Mouse (Mus musculus): ENCODE measurements around the gene Fev.

The Fev gene

DNA sequence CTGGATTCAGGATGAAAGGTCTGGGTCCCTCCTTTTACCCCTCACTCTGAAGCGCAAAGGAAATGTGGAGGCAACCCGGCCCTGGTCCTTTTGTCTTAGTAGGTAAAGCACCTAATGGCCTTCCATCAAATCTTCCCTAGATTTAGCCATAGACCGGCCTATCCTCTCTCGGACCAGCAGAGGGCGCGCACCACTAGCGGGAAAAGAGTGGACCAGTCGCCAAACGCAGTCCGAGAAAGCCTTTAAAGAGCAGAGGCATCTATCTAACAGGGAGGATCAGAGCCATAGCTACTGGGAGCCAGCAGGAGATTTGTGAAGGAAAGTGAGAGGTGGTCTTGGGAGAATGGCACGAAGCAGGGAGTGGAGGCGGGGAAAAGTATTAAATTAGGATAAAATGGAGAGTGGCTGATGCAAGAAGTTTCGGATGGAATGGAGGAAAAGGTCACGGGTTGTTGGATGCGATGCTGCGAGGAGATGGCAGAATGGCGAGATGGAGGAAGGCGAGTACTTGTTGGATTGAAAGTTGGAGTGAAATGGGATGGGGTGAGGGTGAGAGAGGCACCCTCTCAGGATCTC lies 4.3 kb downstream of the Fev start:
- WGBS, result 8% methylated on average over 18 of the region's 18 CpGs

DNA sequence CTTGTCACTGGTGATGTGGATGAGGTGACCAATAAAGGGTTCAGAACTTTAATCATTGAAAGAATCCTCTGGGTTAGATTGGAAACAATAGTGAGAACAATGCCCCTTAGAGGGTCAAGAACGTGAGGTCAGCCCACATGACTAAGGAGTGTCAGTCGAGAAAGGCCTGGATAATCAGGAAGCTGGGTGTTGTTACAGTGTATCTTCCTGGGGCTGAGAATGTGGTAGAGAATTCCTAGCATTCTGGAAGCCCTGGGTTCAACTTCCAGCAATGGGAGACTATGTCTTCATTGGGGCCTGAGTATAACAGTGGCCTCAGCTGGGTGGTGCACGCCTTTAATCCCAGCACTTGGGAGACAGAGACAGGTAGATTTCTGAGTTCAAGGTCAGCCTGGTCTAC lies 8.0 kb downstream of the Fev start:
- 54% methylated on average over 3 of the region's 3 CpGs for WGBS

- 39% methylated on average over 2 of the region's 2 CpGs for WGBS
Measured at GRCm38 (mm10) chr1:74872218-74872617, 13.0 kb downstream of the Fev start.

DNA sequence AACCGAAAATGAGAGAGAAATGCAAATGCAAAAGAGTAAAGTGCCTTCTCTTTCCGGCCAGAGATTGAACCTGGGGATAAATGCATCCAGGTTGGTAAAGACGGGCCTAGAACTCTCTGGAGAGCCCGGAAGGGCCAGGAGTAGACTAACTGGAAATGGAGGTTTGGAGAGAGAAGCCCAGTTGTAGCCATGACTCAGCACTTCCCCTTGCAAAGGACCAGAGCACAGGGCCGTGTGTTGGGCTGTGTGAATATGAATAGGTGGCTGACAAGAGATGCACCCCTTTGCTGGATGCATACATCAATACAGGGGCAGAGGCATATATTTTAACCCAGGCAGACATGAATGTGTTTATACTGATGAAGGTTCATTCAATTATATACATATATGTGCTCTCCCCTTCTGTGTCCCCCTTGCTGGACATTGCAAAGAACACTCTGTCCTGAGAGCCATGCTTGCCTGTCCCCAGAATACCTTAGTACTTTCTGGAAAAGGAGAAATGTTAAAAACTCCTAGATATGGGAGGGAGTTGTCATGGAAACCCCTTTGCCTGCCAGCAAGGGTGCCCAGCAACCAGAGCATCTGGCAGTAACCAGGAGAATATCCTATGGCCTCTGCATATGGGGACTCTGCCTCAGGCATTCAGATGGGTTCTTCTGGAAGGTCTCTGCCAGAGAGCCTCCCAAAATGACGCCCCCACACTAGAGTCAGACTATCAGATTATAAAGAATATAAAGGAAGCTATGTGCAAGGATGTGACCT lies 25.8 kb downstream of the Fev start:
- WGBS, result 27% methylated on average over 6 of the region's 6 CpGs

GRCm38 (mm10) chr1:74858805-74859204 lies 26.4 kb downstream of the Fev start:
- 6% methylated on average over 16 of the region's 16 CpGs for WGBS

DNA sequence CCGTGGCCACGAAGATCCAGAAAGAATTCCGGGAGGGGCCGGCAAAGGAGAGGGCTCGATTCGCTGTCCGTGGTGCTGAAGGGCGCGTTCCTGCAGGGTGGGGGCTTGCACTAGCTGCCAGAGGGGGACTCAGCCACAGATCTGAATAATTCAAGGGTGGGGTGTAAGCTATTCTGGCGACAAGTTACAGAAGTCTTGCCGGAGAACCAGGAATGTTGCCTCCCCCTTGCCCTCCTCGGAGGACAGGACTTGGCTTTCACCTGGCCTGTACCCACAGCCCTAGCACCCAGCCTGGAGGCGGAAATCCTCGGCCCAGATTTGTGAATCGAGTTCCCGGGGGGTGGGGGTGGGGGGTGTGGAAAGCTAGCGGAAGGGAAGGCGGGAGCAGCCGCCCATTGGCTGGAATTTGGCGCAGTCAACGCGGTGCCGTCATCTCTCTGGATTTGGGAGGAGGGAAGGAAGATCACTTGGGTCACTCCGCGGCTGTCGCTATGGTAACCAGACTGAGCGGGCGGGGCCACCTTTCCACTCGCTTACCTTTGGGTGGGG lies 27.0 kb downstream of the Fev start:
- WGBS, result 1% methylated on average over 29 of the region's 29 CpGs

GRCm38 (mm10) chr1:74857677-74858076 lies 27.5 kb downstream of the Fev start:
- WGBS, result 7% methylated on average over 4 of the region's 4 CpGs

DNA sequence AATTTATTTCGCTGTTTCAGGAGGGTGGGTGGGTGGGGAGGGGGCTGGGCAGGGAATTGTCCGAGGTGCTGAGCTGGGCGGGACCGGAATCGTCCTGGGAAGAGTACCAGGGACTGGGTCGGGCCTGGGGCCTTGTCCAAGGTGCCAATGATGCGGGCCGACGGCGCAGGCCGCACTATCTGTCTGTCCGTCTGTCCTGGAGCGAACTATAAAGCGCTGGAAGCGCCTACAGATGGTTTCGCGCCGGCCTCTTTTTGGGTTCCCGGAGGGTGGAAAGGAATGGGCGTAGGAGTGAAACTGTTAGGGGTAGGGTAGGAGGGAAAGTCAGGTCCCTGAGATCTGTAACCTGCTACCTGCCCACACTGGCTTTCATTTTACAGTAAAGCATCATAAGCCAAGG lies 28.0 kb downstream of the Fev start:
- WGBS, result 9% methylated on average over 20 of the region's 20 CpGs

GRCm38 (mm10) chr1:74856791-74857190 lies 28.4 kb downstream of the Fev start:
- WGBS, result 2% methylated on average over 7 of the region's 7 CpGs

DNA sequence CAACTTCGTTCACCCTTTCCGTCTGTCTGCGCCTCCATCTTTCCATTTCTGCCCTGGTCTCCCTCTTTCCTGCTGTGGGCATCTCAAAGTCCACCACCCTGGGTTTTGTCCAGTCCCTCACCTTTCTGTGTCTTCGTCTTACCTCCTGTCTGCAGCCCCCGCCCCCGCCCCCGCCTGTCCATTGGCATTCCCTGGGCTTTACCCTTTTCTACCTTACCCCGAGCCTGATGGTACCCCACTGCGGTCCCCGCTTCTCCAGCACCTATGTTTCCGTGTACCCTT lies 28.8 kb downstream of the Fev start:
- WGBS, result 5% methylated on average over 11 of the region's 11 CpGs

GRCm38 (mm10) chr1:74855651-74856438 lies 29.4 kb downstream of the Fev start:
- under 1% methylated on average over 73 of the region's 74 CpGs for WGBS

DNA sequence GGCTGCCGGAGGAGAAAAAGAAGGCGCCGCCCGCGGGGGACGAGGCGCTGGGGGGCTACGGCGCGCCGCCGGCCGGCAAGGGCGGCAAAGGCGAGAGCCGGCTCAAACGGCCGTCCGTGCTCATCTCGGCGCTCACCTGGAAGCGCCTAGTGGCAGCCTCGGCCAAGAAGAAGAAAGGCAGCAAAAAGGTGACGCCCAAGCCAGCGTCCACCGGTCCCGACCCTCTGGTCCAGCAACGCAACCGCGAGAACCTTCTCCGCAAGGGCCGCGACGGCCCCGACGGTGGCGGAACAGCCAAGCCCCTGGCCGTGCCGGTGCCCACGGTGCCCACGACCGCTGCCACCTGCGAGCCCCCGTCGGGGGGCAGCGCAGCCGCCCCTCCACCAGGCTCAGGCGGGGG lies 30.1 kb downstream of the Fev start:
- under 1% methylated on average over 48 of the region's 48 CpGs for WGBS

GRCm38 (mm10) chr1:74854306-74855056 lies 30.7 kb downstream of the Fev start, which contains the start of gene Cdk5r2:
Gene Cdk5r2 (plus strand): TSS chr1:74854934.
- WGBS, result 2% methylated on average over 39 of the region's 39 CpGs

GRCm38 (mm10) chr1:74851001-74851775 lies 34.0 kb downstream of the Fev start:
- WGBS, result 11% methylated on average over 6 of the region's 6 CpGs

GRCm38 (mm10) chr1:74850251-74850650 lies 35.0 kb downstream of the Fev start:
- 13% methylated on average over 6 of the region's 6 CpGs for WGBS

- 28% methylated on average over 5 of the region's 5 CpGs for WGBS
Measured at GRCm38 (mm10) chr1:74848946-74849345, 36.3 kb downstream of the Fev start.

DNA sequence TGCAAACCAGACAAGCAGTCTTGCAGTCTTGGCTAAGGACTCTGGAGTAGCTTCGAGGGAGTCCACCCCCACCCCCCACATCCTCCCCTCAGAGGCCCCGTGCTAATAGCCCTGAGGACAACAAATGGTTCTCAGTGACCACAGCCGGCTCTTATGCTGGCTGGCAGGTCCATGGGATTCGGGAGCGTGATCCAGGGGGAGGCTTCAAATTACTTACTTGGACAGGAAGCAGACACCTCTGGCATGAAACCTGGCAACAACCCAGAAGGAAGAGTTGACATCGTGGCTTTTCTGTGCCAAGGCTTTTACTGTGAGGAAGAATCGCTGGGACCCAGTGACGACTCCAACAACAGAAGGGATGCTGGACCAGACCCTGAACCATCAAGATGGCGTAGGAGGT lies 38.9 kb downstream of the Fev start:
- WGBS, result 47% methylated on average over 9 of the region's 9 CpGs

- 53% methylated on average over 5 of the region's 5 CpGs for WGBS
Measured at GRCm38 (mm10) chr1:74843090-74843489, 42.1 kb downstream of the Fev start.

GRCm38 (mm10) chr1:74833255-74833654 lies 52.0 kb downstream of the Fev start:
- WGBS, result 87% methylated on average over 3 of the region's 3 CpGs
